ENCODE assay signal across 16 mouse cellular contexts in genomic region chr4:151540546-151540945, GRCm38 (mm10).
DNase-seq lines count a peak whose midpoint lies in the region; ATAC-seq and TF ChIP-seq lines count a peak whose summit lies in the region.
"Had no signal": no experiment of that assay in that cellular context is flagged by ENCODE, and none has a peak within 500 bp of the region (broad histone marks: within the 10 kb centered on the region; RNA-seq: fewer than 3 reads in every experiment).

No protein-coding gene starts in this region.

- intact Hi-C loops in heart, adult 2 months (cut with DNase I), result no loop called here

- WGBS in heart, adult 2 months, result 47% methylated on average over 6 of the region's 6 CpGs
- 41% methylated on average over 6 of the region's 6 CpGs for WGBS in kidney, embryonic 15.5 days
- WGBS in kidney, embryonic 16.5 days, result 40% methylated on average over 6 of the region's 6 CpGs
- WGBS in stomach, postnatal 0 days, result 70% methylated on average over 6 of the region's 6 CpGs

- H3K4me2 ChIP-seq in kidney, embryonic 15.5 days, result no peak overlapping the region
- H3K4me2 ChIP-seq in kidney, embryonic 16.5 days (replicated peaks; ENCODE audit: low read depth, low read length), result no peak overlapping the region
- H3K4me2 ChIP-seq in stomach, postnatal 0 days (replicated peaks; ENCODE audit: low read depth), result no peak overlapping the region
- H3K4me2 ChIP-seq: embryonic facial prominence, embryonic 12.5 days; hindbrain, embryonic 15.5 days; lung, embryonic 14.5 days; midbrain, embryonic 12.5 days had no signal

- H3K4me3 ChIP-seq in heart, adult 2 months, result no peak overlapping the region
- H3K4me3 ChIP-seq in kidney, embryonic 15.5 days (replicated peaks), result no peak overlapping the region
- H3K4me3 ChIP-seq in kidney, embryonic 16.5 days (ENCODE audit: low read length), result no peak overlapping the region
- no peak overlapping the region for H3K4me3 ChIP-seq in stomach, postnatal 0 days (ENCODE audit: low read depth, low read length)
- H3K4me3 ChIP-seq: embryonic facial prominence, embryonic 12.5 days; hindbrain, embryonic 15.5 days; midbrain, embryonic 12.5 days had no signal

- no peaks in the 10 kb centered on the region for H3K27me3 ChIP-seq in heart, adult 2 months (ENCODE audit: control insufficient read depth, insufficient read depth, low read length)
- H3K27me3 ChIP-seq in kidney, embryonic 15.5 days, result peaks cover 14% of the 10 kb centered on the region
- no peaks in the 10 kb centered on the region; the same call in 1 of the 2 replicates for H3K27me3 ChIP-seq in kidney, embryonic 16.5 days (ENCODE audit: insufficient read depth, low read length)
- no peaks in the 10 kb centered on the region for H3K27me3 ChIP-seq in stomach, postnatal 0 days (ENCODE audit: control insufficient read depth, insufficient read depth, low read length)
- H3K27me3 ChIP-seq: embryonic facial prominence, embryonic 12.5 days; hindbrain, embryonic 15.5 days had no signal

- H3K9me3 ChIP-seq in kidney, embryonic 15.5 days (replicated peaks), result no peaks in the 10 kb centered on the region
- no peaks in the 10 kb centered on the region for H3K9me3 ChIP-seq in kidney, embryonic 16.5 days (ENCODE audit: low read length)
- H3K9me3 ChIP-seq in stomach, postnatal 0 days (ENCODE audit: control insufficient read depth, low read length), result no peaks in the 10 kb centered on the region
- H3K9me3 ChIP-seq: embryonic facial prominence, embryonic 12.5 days; hindbrain, embryonic 15.5 days; midbrain, embryonic 12.5 days had no signal

- H3K36me3 ChIP-seq in heart, adult 2 months (ENCODE audit: control insufficient read depth, insufficient read depth, low read length), result no peaks in the 10 kb centered on the region
- no peaks in the 10 kb centered on the region for H3K36me3 ChIP-seq in kidney, embryonic 15.5 days
- H3K36me3 ChIP-seq in kidney, embryonic 16.5 days (ENCODE audit: insufficient read depth, low read length), result no peaks in the 10 kb centered on the region
- no peaks in the 10 kb centered on the region for H3K36me3 ChIP-seq in stomach, postnatal 0 days (ENCODE audit: control insufficient read depth, insufficient read depth, low read length)
- H3K36me3 ChIP-seq: embryonic facial prominence, embryonic 12.5 days; hindbrain, embryonic 15.5 days; midbrain, embryonic 12.5 days had no signal

- no peak for TF ChIP-seq EP300 in heart, adult 2 months (IDR thresholded peaks at IDR 0.05; ENCODE audit: insufficient read depth, low read depth, low read length)
- TF ChIP-seq EP300 in stomach, postnatal 0 days (optimal IDR thresholded peaks at IDR 0.05), result no peak

- no peaks in the 10 kb centered on the region for H3K79me2 ChIP-seq in heart, adult 2 months (replicated peaks; ENCODE audit: control insufficient read depth, insufficient read depth, low read length)

- DNase-seq in heart, adult 11 months, result peak; percentile 92
- no peak for DNase-seq in heart, adult 2 months
- peak; percentile 43 for DNase-seq in kidney, adult 11 months
- no peak for DNase-seq in stomach, postnatal 0 days (ENCODE audit: low spot score)
- no peak for DNase-seq in lung, postnatal 14 days
- DNase-seq in layer of hippocampus, postnatal 10 days (ENCODE audit: low spot score in 2 of 2), result no peak
- DNase-seq: forebrain, postnatal 0 days; lung, embryonic 14.5 days; spleen, adult 18-20 months had no signal

- no peak for TF ChIP-seq POLR2A in heart, adult 2 months (IDR thresholded peaks at IDR 0.05; ENCODE audit: insufficient read depth, low read depth, low read length)

- H3K9ac ChIP-seq in heart, adult 2 months (ENCODE audit: low read depth, low read length), result no peak overlapping the region
- no peak overlapping the region for H3K9ac ChIP-seq in kidney, embryonic 15.5 days
- H3K9ac ChIP-seq in kidney, embryonic 16.5 days (replicated peaks; ENCODE audit: low read length), result no peak overlapping the region
- H3K9ac ChIP-seq in stomach, postnatal 0 days (ENCODE audit: low read length), result no peak overlapping the region
- H3K9ac ChIP-seq: embryonic facial prominence, embryonic 12.5 days; forebrain, postnatal 0 days; hindbrain, embryonic 15.5 days; lung, embryonic 14.5 days; midbrain, embryonic 12.5 days had no signal

- no peak overlapping the region for H3K27ac ChIP-seq in heart, adult 2 months
- no peak overlapping the region for H3K27ac ChIP-seq in kidney, embryonic 15.5 days
- no peak overlapping the region for H3K27ac ChIP-seq in kidney, embryonic 16.5 days (ENCODE audit: low read length)
- H3K27ac ChIP-seq in stomach, postnatal 0 days (replicated peaks), result no peak overlapping the region
- H3K27ac ChIP-seq: embryonic facial prominence, embryonic 12.5 days; macrophage; midbrain, embryonic 12.5 days had no signal

- ATAC-seq in kidney, embryonic 15.5 days (replicated peaks; ENCODE audit: low FRiP score), result no peak
- ATAC-seq in kidney, embryonic 16.5 days (ENCODE audit: low FRiP score, low TSS enrichment), result peak; percentile 52; the same call in 1 of the 2 replicates
- peak; percentile 38; the same call in 1 of the 2 replicates for ATAC-seq in stomach, postnatal 0 days (ENCODE audit: low FRiP score, low TSS enrichment)
- ATAC-seq: forebrain, postnatal 0 days; intestine, postnatal 0 days had no signal

- no peak for TF ChIP-seq CTCF in heart, adult 2 months (IDR thresholded peaks at IDR 0.05)
- TF ChIP-seq CTCF in stomach, postnatal 0 days (IDR thresholded peaks at IDR 0.05; ENCODE audit: low read depth), result no peak

- H3K4me1 ChIP-seq in heart, adult 2 months (ENCODE audit: control insufficient read depth, insufficient read depth, low read length), result peaks cover 5% of the 10 kb centered on the region
- H3K4me1 ChIP-seq in kidney, embryonic 15.5 days, result peaks cover 34% of the 10 kb centered on the region
- peaks cover 14% of the 10 kb centered on the region for H3K4me1 ChIP-seq in kidney, embryonic 16.5 days (ENCODE audit: insufficient read depth, low read length)
- no peaks in the 10 kb centered on the region for H3K4me1 ChIP-seq in stomach, postnatal 0 days (replicated peaks; ENCODE audit: control insufficient read depth, insufficient read depth)

Comparison
In these comparisons a context has a peak if more than half of its experiments do, and no peak if none do; other contexts are left out.
1. DNase-seq: peak in heart, adult 11 months (single experiment) and kidney, adult 11 months (single experiment); none in heart, adult 2 months (0 of 2), stomach, postnatal 0 days (single experiment), lung, postnatal 14 days (single experiment) and layer of hippocampus, postnatal 10 days (0 of 2).